Mouse (Mus musculus) lung, adult 2 months (tissue): ENCODE data around the gene Tank.

Source experiments
- CTCF ChIP-seq: fragments of 200-500 bp; IDR thresholded peaks from 2 replicates; pipeline ENCODE4 v1.5.1; 2011; ENCODE audit warnings: mild to moderate bottlenecking, low read length, control low read depth; ENCODE audit not compliant: insufficient read depth
- POLR2A ChIP-seq: fragments of 200-500 bp; IDR thresholded peaks from 2 replicates; pipeline ENCODE4 v1.6.1; 2011; ENCODE audit warnings: low read depth, mild to moderate bottlenecking, control low read depth, low read length, borderline replicate concordance; ENCODE audit errors: extremely low read depth

GRCm38 (mm10) chr2:61592095-61592494, 13.7 kb downstream of the Tank start:
- TF ChIP-seq CTCF: no peak
- TF ChIP-seq POLR2A: no peak
